7 mouse cellular contexts compared by ENCODE assay signal in genomic region chr17:47628851-47629676, GRCm38 (mm10). TPM values are rescaled to one million over a fixed set of nuclear protein-coding genes. Genes with fewer than 3 reads are reported as not detected.
A peak's percentile ranks its signal among the peaks of the same experiment; 100 is the strongest.
DNase-seq lines count a peak whose midpoint lies in the region; ATAC-seq lines count a peak whose summit lies in the region.

No protein-coding gene starts in this region.

- H3K27me3 ChIP-seq in embryonic facial prominence, embryonic 10.5 days (replicated peaks; ENCODE audit: low read depth, poor library complexity, severe bottlenecking): no peaks in the 10 kb centered on the region
- H3K27me3 ChIP-seq in limb, embryonic 11.5 days (ENCODE audit: control insufficient read depth, insufficient read depth, low read length): no peaks in the 10 kb centered on the region
- no peaks in the 10 kb centered on the region for H3K27me3 ChIP-seq in midbrain, embryonic 14.5 days (ENCODE audit: control insufficient read depth, insufficient read depth, low read length)

- ATAC-seq in limb, embryonic 11.5 days (ENCODE audit: insufficient number of reproducible peaks, low FRiP score, low TSS enrichment, low read depth): peak; percentile 93
- ATAC-seq in midbrain, embryonic 14.5 days (ENCODE audit: low FRiP score, low TSS enrichment): peak; percentile 95

- WGBS in embryonic facial prominence, embryonic 10.5 days: under 1% methylated on average over 63 of the region's 63 CpGs
- WGBS in limb, embryonic 11.5 days: under 1% methylated on average over 63 of the region's 63 CpGs
- WGBS in midbrain, embryonic 14.5 days: under 1% methylated on average over 62 of the region's 63 CpGs

- H3K9me3 ChIP-seq in embryonic facial prominence, embryonic 10.5 days: no peaks in the 10 kb centered on the region
- no peaks in the 10 kb centered on the region for H3K9me3 ChIP-seq in limb, embryonic 11.5 days (ENCODE audit: control insufficient read depth, low read length)
- H3K9me3 ChIP-seq in midbrain, embryonic 14.5 days (ENCODE audit: control insufficient read depth, low read length): no peaks in the 10 kb centered on the region

- peak; percentile 98 for DNase-seq in adrenal gland, postnatal 10 days
- DNase-seq in embryonic facial prominence, embryonic 10.5 days (ENCODE audit: low spot score): peak; percentile 98
- peak; percentile 99 for DNase-seq in heart, adult 11 months
- peak; percentile 95 for DNase-seq in kidney, adult 18-20 months
- peak; percentile 96 for DNase-seq in limb, embryonic 11.5 days (ENCODE audit: low spot score)
- DNase-seq in midbrain, embryonic 14.5 days: peak; percentile 98
- peak; percentile 86 to 94 for DNase-seq in spleen, adult 18-20 months

- H3K36me3 ChIP-seq in embryonic facial prominence, embryonic 10.5 days (replicated peaks): peaks cover 37% of the 10 kb centered on the region
- H3K36me3 ChIP-seq in limb, embryonic 11.5 days (ENCODE audit: control insufficient read depth, insufficient read depth, low read length): peaks cover 6% of the 10 kb centered on the region
- peaks cover 12% of the 10 kb centered on the region for H3K36me3 ChIP-seq in midbrain, embryonic 14.5 days (ENCODE audit: control insufficient read depth, insufficient read depth, low read length)

- peak overlapping the region; percentile 73 for H3K9ac ChIP-seq in limb, embryonic 11.5 days (ENCODE audit: low read length)
- peak overlapping the region; percentile 80 for H3K9ac ChIP-seq in midbrain, embryonic 14.5 days (replicated peaks; ENCODE audit: low read length)

- peak overlapping the region; percentile 92 for H3K27ac ChIP-seq in embryonic facial prominence, embryonic 10.5 days (replicated peaks)
- peak overlapping the region; percentile 91 for H3K27ac ChIP-seq in limb, embryonic 11.5 days (replicated peaks; ENCODE audit: low read depth, low read length)
- H3K27ac ChIP-seq in midbrain, embryonic 14.5 days (replicated peaks; ENCODE audit: low read depth, low read length): peak overlapping the region; percentile 95

- H3K4me1 ChIP-seq in embryonic facial prominence, embryonic 10.5 days: peaks cover 36% of the 10 kb centered on the region
- peaks cover 14% of the 10 kb centered on the region for H3K4me1 ChIP-seq in limb, embryonic 11.5 days (ENCODE audit: control insufficient read depth, insufficient read depth, low read length)
- H3K4me1 ChIP-seq in midbrain, embryonic 14.5 days (ENCODE audit: control insufficient read depth, insufficient read depth, low read length): peaks cover 26% of the 10 kb centered on the region

- H3K4me3 ChIP-seq in embryonic facial prominence, embryonic 10.5 days: peak overlapping the region; percentile 73
- H3K4me3 ChIP-seq in limb, embryonic 11.5 days (ENCODE audit: low read depth, low read length): peak overlapping the region; percentile 70
- peak overlapping the region; percentile 70 for H3K4me3 ChIP-seq in midbrain, embryonic 14.5 days (replicated peaks; ENCODE audit: low read depth, low read length)

- H3K4me2 ChIP-seq in limb, embryonic 11.5 days (ENCODE audit: low read depth, severe bottlenecking): peak overlapping the region; percentile 92
- peak overlapping the region; percentile 67 for H3K4me2 ChIP-seq in midbrain, embryonic 14.5 days (ENCODE audit: low read length)

RNA-seq across cellular contexts. Expression of gene Usp49, which starts 1.4 kb away (rescaled TPM):
- total RNA-seq in adrenal gland, postnatal 10 days (2021): 1 to 10 TPM; 6.8 to 9.0 TPM
- 4.1 and 5.4 TPM in 2 replicates for polyA plus RNA-seq in embryonic facial prominence, embryonic 10.5 days (2016; fragmentation: Nextera tagmentation; extraction: Ambion mirVana)
- polyA plus RNA-seq in limb, embryonic 11.5 days (2014; fragmentation: Nextera tagmentation; extraction: Ambion mirVana): 4.7 and 6.7 TPM in 2 replicates
- polyA plus RNA-seq in midbrain, embryonic 14.5 days (2014; fragmentation: Nextera tagmentation; extraction: Ambion mirVana): 7.5 and 7.6 TPM in 2 replicates

RNA-seq across cellular contexts. Expression of gene Gm20517, which starts 17.7 kb away (rescaled TPM):
- 1 to 10 TPM; 2.8 to 5.5 TPM for total RNA-seq in adrenal gland, postnatal 10 days (2021)
- 1.6 and 2.4 TPM in 2 replicates for polyA plus RNA-seq in embryonic facial prominence, embryonic 10.5 days (2016; fragmentation: Nextera tagmentation; extraction: Ambion mirVana)
- polyA plus RNA-seq in limb, embryonic 11.5 days (2014; fragmentation: Nextera tagmentation; extraction: Ambion mirVana): 1.3 and 1.5 TPM in 2 replicates
- polyA plus RNA-seq in midbrain, embryonic 14.5 days (2014; fragmentation: Nextera tagmentation; extraction: Ambion mirVana): 3.1 and 3.2 TPM in 2 replicates

RNA-seq across cellular contexts. Expression of gene Med20, which starts 17.7 kb away (rescaled TPM):
- total RNA-seq in adrenal gland, postnatal 10 days (2021): 10 to 100 TPM; 38.1 to 39.8 TPM
- polyA plus RNA-seq in embryonic facial prominence, embryonic 10.5 days (2016; fragmentation: Nextera tagmentation; extraction: Ambion mirVana): 46.7 and 48.9 TPM in 2 replicates
- polyA plus RNA-seq in limb, embryonic 11.5 days (2014; fragmentation: Nextera tagmentation; extraction: Ambion mirVana): 49.5 and 50.4 TPM in 2 replicates
- 48.1 and 49.5 TPM in 2 replicates for polyA plus RNA-seq in midbrain, embryonic 14.5 days (2014; fragmentation: Nextera tagmentation; extraction: Ambion mirVana)

RNA-seq across cellular contexts. Expression of gene Bysl, which starts 17.8 kb away (rescaled TPM):
- total RNA-seq in adrenal gland, postnatal 10 days (2021): 10 to 100 TPM; 14.1 to 16.6 TPM
- polyA plus RNA-seq in embryonic facial prominence, embryonic 10.5 days (2016; fragmentation: Nextera tagmentation; extraction: Ambion mirVana): 43.8 and 44.7 TPM in 2 replicates
- 30.7 and 31.6 TPM in 2 replicates for polyA plus RNA-seq in limb, embryonic 11.5 days (2014; fragmentation: Nextera tagmentation; extraction: Ambion mirVana)
- 32.0 and 33.2 TPM in 2 replicates for polyA plus RNA-seq in midbrain, embryonic 14.5 days (2014; fragmentation: Nextera tagmentation; extraction: Ambion mirVana)

RNA-seq across cellular contexts. Expression of gene Tomm6, which starts 59.1 kb away (rescaled TPM):
- 100 to 1,000 TPM; 223 to 226 TPM for total RNA-seq in adrenal gland, postnatal 10 days (2021)
- polyA plus RNA-seq in embryonic facial prominence, embryonic 10.5 days (2016; fragmentation: Nextera tagmentation; extraction: Ambion mirVana): 378 and 379 TPM in 2 replicates
- 404 and 441 TPM in 2 replicates for polyA plus RNA-seq in limb, embryonic 11.5 days (2014; fragmentation: Nextera tagmentation; extraction: Ambion mirVana)
- polyA plus RNA-seq in midbrain, embryonic 14.5 days (2014; fragmentation: Nextera tagmentation; extraction: Ambion mirVana): 298 and 333 TPM in 2 replicates

Comparison
In these comparisons a context has a peak if more than half of its experiments do, and no peak if none do; other contexts are left out.
1. Peak in every context shown above with its lines: DNase-seq, ATAC-seq, H3K4me3 ChIP-seq and H3K27ac ChIP-seq.